Mouse (Mus musculus) hindbrain, postnatal 0 days (tissue): ENCODE data around the gene Angptl4. TPM values are rescaled to one million over a fixed set of nuclear protein-coding genes. Genes with fewer than 3 reads are reported as not detected.
A peak's percentile ranks its signal among the peaks of the same experiment; 100 is the strongest.

Source experiments
- ATAC-seq: fragments of 200-750 bp; cut with Nextera tagmentation; 2 replicates; pipeline ENCODE4 v1.8.0; 2017; ENCODE audit warnings: mild to moderate bottlenecking, moderate TSS enrichment, moderate library complexity
- DNase-seq: peaks from one replicate; pipeline ENCODE4 v3.0.0-alpha.2; 2015; ENCODE audit warnings: low spot score
- H3K27ac ChIP-seq: fragments of 300-500 bp; sonication (generic); 2 replicates; pipeline ENCODE4 v1.5.1; 2014; ENCODE audit warnings: mild to moderate bottlenecking
- H3K27me3 ChIP-seq: fragments of 300-500 bp; sonication (generic); 2 replicates; pipeline ENCODE4 v1.6.1; 2014; ENCODE audit warnings: low read length, mixed read lengths; ENCODE audit not compliant: insufficient read depth
- H3K36me3 ChIP-seq: fragments of 300-500 bp; sonication (generic); 2 replicates; pipeline ENCODE4 v1.6.1; 2014; ENCODE audit warnings: low read length, mixed read lengths; ENCODE audit not compliant: insufficient read depth
- H3K4me1 ChIP-seq: fragments of 300-500 bp; sonication (generic); 2 replicates; pipeline ENCODE4 v1.6.1; 2014; ENCODE audit warnings: antibody characterized with exemption, low read length, mixed read lengths; ENCODE audit not compliant: insufficient read depth
- H3K4me2 ChIP-seq: fragments of 300-500 bp; sonication (generic); 2 replicates; pipeline ENCODE4 v1.6.1; 2014; ENCODE audit warnings: low read depth, mild to moderate bottlenecking, low read length, moderate library complexity, mixed read lengths
- H3K4me3 ChIP-seq: fragments of 300-500 bp; sonication (generic); 2 replicates; pipeline ENCODE4 v1.5.1; 2014; ENCODE audit warnings: low read length
- H3K9ac ChIP-seq: fragments of 300-500 bp; sonication (generic); replicated peaks from 2 replicates; pipeline ENCODE4 v1.6.1; 2014; ENCODE audit warnings: mild to moderate bottlenecking, low read length, moderate library complexity, mixed read lengths
- H3K9me3 ChIP-seq: fragments of 300-500 bp; sonication (generic); 2 replicates; pipeline ENCODE4 v1.6.1; 2016; ENCODE audit warnings: low read length, mixed read lengths
- CTCF ChIP-seq: IDR thresholded peaks from 2 replicates; pipeline ENCODE4 v1.5.1; 2016; ENCODE audit warnings: antibody characterized with exemption, control low read depth, low read depth
- WGBS: fragments of 180-500 bp; shearing (Covaris S2); extraction: QIAGEN DNeasy Blood & Tissue Kit; methylation state at CpG from one replicate; pipeline ENCODE4 v1.1.7; 2014; 5-methylcytosine and 5-hydroxymethylcytosine counted together
- polyA plus RNA-seq: library from polyadenylated mRNA; unstranded; fragments of >200 nt; fragmentation: Nextera tagmentation; extraction: Ambion mirVana; gene quantifications from 2 replicates; pipeline ENCODE4 v1.2.1, GENCODE M21; 2015
- total RNA-seq: library from RNA; depleted of rRNA; stranded (reverse); fragments of >200 nt; gene quantifications from 2 replicates; pipeline ENCODE4 v1.2.3, GENCODE M21; 2014; rRNA removed

The Angptl4 gene
- total and polyA plus RNA-seq, 2 experiments from 2014 or later, result 24.7 to 31.9 TPM

DNA sequence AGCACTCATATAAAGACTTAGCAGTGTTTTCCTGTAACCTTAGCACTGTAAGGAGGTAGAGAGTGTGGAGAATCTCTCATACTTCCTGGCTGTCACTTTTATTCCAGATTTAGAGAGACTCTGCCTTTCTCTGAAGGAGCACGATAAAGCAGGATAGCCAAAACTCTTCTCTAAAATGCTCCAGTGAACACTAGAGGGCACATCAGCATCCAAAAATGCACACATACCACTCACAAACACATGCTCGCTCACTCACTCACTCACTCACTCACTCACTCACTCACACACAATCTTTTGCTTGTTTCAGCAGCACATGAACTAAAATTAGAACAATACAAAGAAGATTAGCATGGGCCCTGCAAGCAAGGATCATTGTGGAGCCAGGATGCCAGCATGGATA lies 52.4 kb downstream of the Angptl4 start:
- no peaks in the 10 kb centered on the region for H3K27me3 ChIP-seq
- H3K4me3 ChIP-seq, result no peak overlapping the region
- WGBS, result 48% methylated on average over 2 of the region's 2 CpGs

GRCm38 (mm10) chr17:33728396-33728795 lies 53.2 kb downstream of the Angptl4 start:
- no peaks in the 10 kb centered on the region for H3K27me3 ChIP-seq
- no peak overlapping the region for H3K27ac ChIP-seq
- DNase-seq (no peak), ATAC-seq (no peak)
- no peaks in the 10 kb centered on the region for H3K9me3 ChIP-seq
- H3K4me2 ChIP-seq, result no peak overlapping the region
- no peak overlapping the region for H3K9ac ChIP-seq
- no peak overlapping the region for H3K4me3 ChIP-seq
- no peak for TF ChIP-seq CTCF
- no peaks in the 10 kb centered on the region for H3K36me3 ChIP-seq
- H3K4me1 ChIP-seq, result no peaks in the 10 kb centered on the region
- WGBS, result 83% methylated on average over 2 of the region's 2 CpGs

More for the DNA sequence above, 52.4 kb downstream of the Angptl4 start:
- Histone ChIP-seq H3K4me1 (no peaks in the 10 kb centered on the region), H3K9ac (no peak overlapping the region), H3K9me3 (no peaks in the 10 kb centered on the region), H3K27ac (no peak overlapping the region), H3K4me2 (no peak overlapping the region), H3K36me3 (no peaks in the 10 kb centered on the region)
- peak; percentile 43 for TF ChIP-seq CTCF
- DNase-seq, result no peak
- no peak for ATAC-seq

Other genes starting within 250 kb of the Angptl4 start
- 2.6 and 2.7 TPM in 2 replicates for gene Myo1f, start 226.1 kb downstream of the Angptl4 start, total RNA-seq
- gene Myo1f, start 226.1 kb downstream of the Angptl4 start, polyA plus RNA-seq, result 1.2 TPM in 2 replicates
- gene Zfp414, start 152.7 kb downstream of the Angptl4 start, total RNA-seq, result 49.0 and 65.1 TPM in 2 replicates
- 70.9 and 73.8 TPM in 2 replicates for gene Zfp414, start 152.7 kb downstream of the Angptl4 start, polyA plus RNA-seq
- gene Pram1, start 143.8 kb downstream of the Angptl4 start, total RNA-seq, result not detected in 2 replicates
- gene Pram1, start 143.8 kb downstream of the Angptl4 start, polyA plus RNA-seq, result 0.30 TPM in 2 replicates
- 49.2 and 55.7 TPM in 2 replicates for gene Hnrnpm, start 95.0 kb downstream of the Angptl4 start, total RNA-seq
- gene Hnrnpm, start 95.0 kb downstream of the Angptl4 start, polyA plus RNA-seq, result 124 and 133 TPM in 2 replicates
- 118 and 137 TPM in 2 replicates for gene March2, start 63.2 kb downstream of the Angptl4 start, total RNA-seq
- 73.8 and 77.1 TPM in 2 replicates for gene March2, start 63.2 kb downstream of the Angptl4 start, polyA plus RNA-seq
- gene Rab11b, start 21.3 kb downstream of the Angptl4 start, total RNA-seq, result 123 and 163 TPM in 2 replicates
- gene Rab11b, start 21.3 kb downstream of the Angptl4 start, polyA plus RNA-seq, result 546 and 583 TPM in 2 replicates
- 33.5 and 57.2 TPM in 2 replicates for gene Kank3, start 28.7 kb upstream of the Angptl4 start, total RNA-seq
- gene Kank3, start 28.7 kb upstream of the Angptl4 start, polyA plus RNA-seq, result 44.1 and 47.9 TPM in 2 replicates
- gene Rps28, start 42.7 kb upstream of the Angptl4 start, total RNA-seq, result 117 and 293 TPM in 2 replicates
- 609 and 617 TPM in 2 replicates for gene Rps28, start 42.7 kb upstream of the Angptl4 start, polyA plus RNA-seq
- gene Ndufa7, start 42.7 kb upstream of the Angptl4 start, total RNA-seq, result 289 and 356 TPM in 2 replicates
- gene Ndufa7, start 42.7 kb upstream of the Angptl4 start, polyA plus RNA-seq, result 562 and 577 TPM in 2 replicates
- gene Cd320, start 61.3 kb upstream of the Angptl4 start, total RNA-seq, result 25.1 and 26.0 TPM in 2 replicates
- gene Cd320, start 61.3 kb upstream of the Angptl4 start, polyA plus RNA-seq, result 55.7 and 58.6 TPM in 2 replicates
- gene Gm7029, start 92.0 kb upstream of the Angptl4 start, total RNA-seq, result not detected in 2 replicates
- gene Gm7029, start 92.0 kb upstream of the Angptl4 start, polyA plus RNA-seq, result not detected in 2 replicates
- 5.8 and 9.9 TPM in 2 replicates for gene Kifc1, start 108.8 kb upstream of the Angptl4 start, total RNA-seq
- gene Kifc1, start 108.8 kb upstream of the Angptl4 start, polyA plus RNA-seq, result 2.0 and 3.2 TPM in 2 replicates
- 1.3 TPM in 1 of 2 replicates, not detected in the other for gene Platr17, start 123.3 kb upstream of the Angptl4 start, total RNA-seq
- 0.88 and 1.2 TPM in 2 replicates for gene Platr17, start 123.3 kb upstream of the Angptl4 start, polyA plus RNA-seq
- gene Daxx, start 127.6 kb upstream of the Angptl4 start, total RNA-seq, result 52.1 and 58.4 TPM in 2 replicates
- gene Daxx, start 127.6 kb upstream of the Angptl4 start, polyA plus RNA-seq, result 39.0 and 41.9 TPM in 2 replicates
- 41.5 and 61.8 TPM in 2 replicates for gene Tapbp, start 134.1 kb upstream of the Angptl4 start, total RNA-seq
- 39.1 and 40.2 TPM in 2 replicates for gene Tapbp, start 134.1 kb upstream of the Angptl4 start, polyA plus RNA-seq
- 58.5 TPM in 2 replicates for gene Zbtb22, start 134.1 kb upstream of the Angptl4 start, total RNA-seq
- gene Zbtb22, start 134.1 kb upstream of the Angptl4 start, polyA plus RNA-seq, result 20.8 and 23.0 TPM in 2 replicates
- 91.4 and 116 TPM in 2 replicates for gene Rgl2, start 147.7 kb upstream of the Angptl4 start, total RNA-seq
- 36.1 and 36.8 TPM in 2 replicates for gene Rgl2, start 147.7 kb upstream of the Angptl4 start, polyA plus RNA-seq
- 25.2 and 43.1 TPM in 2 replicates for gene Pfdn6, start 158.5 kb upstream of the Angptl4 start, total RNA-seq
- 168 and 195 TPM in 2 replicates for gene Pfdn6, start 158.5 kb upstream of the Angptl4 start, polyA plus RNA-seq
- gene Wdr46, start 158.8 kb upstream of the Angptl4 start, total RNA-seq, result 16.6 and 16.8 TPM in 2 replicates
- 16.7 and 17.9 TPM in 2 replicates for gene Wdr46, start 158.8 kb upstream of the Angptl4 start, polyA plus RNA-seq
- gene B3galt4, start 169.7 kb upstream of the Angptl4 start, total RNA-seq, result 8.9 and 12.3 TPM in 2 replicates
- 10.7 and 11.6 TPM in 2 replicates for gene B3galt4, start 169.7 kb upstream of the Angptl4 start, polyA plus RNA-seq
- gene Vps52, start 174.0 kb upstream of the Angptl4 start, total RNA-seq, result 55.6 and 57.4 TPM in 2 replicates
- gene Vps52, start 174.0 kb upstream of the Angptl4 start, polyA plus RNA-seq, result 62.1 and 63.2 TPM in 2 replicates
- gene Rps18, start 174.2 kb upstream of the Angptl4 start, total RNA-seq, result 1,180 and 1,309 TPM in 2 replicates
- 904 and 918 TPM in 2 replicates for gene Rps18, start 174.2 kb upstream of the Angptl4 start, polyA plus RNA-seq
- gene H2-K1, start 218.5 kb upstream of the Angptl4 start, total RNA-seq, result 21.6 and 33.2 TPM in 2 replicates
- 23.9 and 26.2 TPM in 2 replicates for gene H2-K1, start 218.5 kb upstream of the Angptl4 start, polyA plus RNA-seq
- 19.1 and 22.1 TPM in 2 replicates for gene Ring1, start 242.8 kb upstream of the Angptl4 start, total RNA-seq
- 19.2 and 20.0 TPM in 2 replicates for gene Ring1, start 242.8 kb upstream of the Angptl4 start, polyA plus RNA-seq
- 78.3 and 87.4 TPM in 2 replicates for gene H2-Ke6, start 246.2 kb upstream of the Angptl4 start, total RNA-seq
- 74.9 and 78.9 TPM in 2 replicates for gene H2-Ke6, start 246.2 kb upstream of the Angptl4 start, polyA plus RNA-seq
- gene Slc39a7, start 249.9 kb upstream of the Angptl4 start, total RNA-seq, result 188 and 250 TPM in 2 replicates
- gene Slc39a7, start 249.9 kb upstream of the Angptl4 start, polyA plus RNA-seq, result 148 and 150 TPM in 2 replicates
- gene Rxrb, start 250.0 kb upstream of the Angptl4 start, total RNA-seq, result 51.5 and 64.8 TPM in 2 replicates
- gene Rxrb, start 250.0 kb upstream of the Angptl4 start, polyA plus RNA-seq, result 48.7 and 49.2 TPM in 2 replicates